Mouse (Mus musculus): ENCODE results near the gene Map3k19. TPM values are rescaled to one million over a fixed set of nuclear protein-coding genes. Genes with fewer than 3 reads are reported as not detected.

Gene Map3k19
- total RNA-seq, 1 experiment = not detected

GRCm38 (mm10) chr1:127863806-127864205, 9.0 kb upstream of the Map3k19 start:
- no peaks in the 10 kb centered on the region for H3K9me3 ChIP-seq (ENCODE audit: control insufficient read depth, insufficient read depth, low read depth, low read length)
- in situ Hi-C loops (cut with MboI; ENCODE audit: low sequenced_read_pairs in 2 of 2, unreplicated experiment in 2 of 2) = no loop called here
- no peaks in the 10 kb centered on the region for H3K36me3 ChIP-seq (ENCODE audit: control insufficient read depth, insufficient read depth, low read length, poor library complexity, severe bottlenecking)
- no peak overlapping the region for H3K4me3 ChIP-seq (ENCODE audit: insufficient read depth in 1 of 2, low read depth in 1 of 2, low read length in 2 of 2, poor library complexity in 1 of 2, severe bottlenecking in 1 of 2)
- no peaks in the 10 kb centered on the region for H3K4me1 ChIP-seq (ENCODE audit: control insufficient read depth in 2 of 2, insufficient read depth in 2 of 2, low read length in 2 of 2, poor library complexity in 1 of 2)
- H3K9ac ChIP-seq (ENCODE audit: insufficient read depth, low read depth, low read length, poor library complexity, severe bottlenecking) = no peak overlapping the region
- no peak for TF ChIP-seq ZC3H11A (IDR thresholded peaks at IDR 0.05; ENCODE audit: borderline replicate concordance, low read depth, low read length)
- TF ChIP-seq MAFK (IDR thresholded peaks at IDR 0.05; ENCODE audit: insufficient read depth, low read depth, low read length) = no peak
- no peak for TF ChIP-seq HCFC1 (IDR thresholded peaks at IDR 0.05; ENCODE audit: borderline replicate concordance, insufficient read depth, low read length)
- TF ChIP-seq ZNF384 (IDR thresholded peaks at IDR 0.05; ENCODE audit: low read depth, low read length) = no peak
- no peak for TF ChIP-seq CHD2 (IDR thresholded peaks at IDR 0.05; ENCODE audit: low read depth, low read length)
- no peak overlapping the region for H3K27ac ChIP-seq (ENCODE audit: insufficient read depth, low read depth, low read length, poor library complexity, severe bottlenecking)
- no peak for DNase-seq (ENCODE audit: low read depth, low spot score)

GRCm38 (mm10) chr1:127861900-127862299, 7.1 kb upstream of the Map3k19 start:
- DNase-seq (ENCODE audit: low read depth, low spot score) = no peak
- no peak overlapping the region for H3K9ac ChIP-seq (ENCODE audit: insufficient read depth, low read depth, low read length, poor library complexity, severe bottlenecking)
- TF ChIP-seq CHD2 (IDR thresholded peaks at IDR 0.05; ENCODE audit: low read depth, low read length) (no peak), HCFC1 (IDR thresholded peaks at IDR 0.05; ENCODE audit: borderline replicate concordance, insufficient read depth, low read length) (no peak), ZNF384 (IDR thresholded peaks at IDR 0.05; ENCODE audit: low read depth, low read length) (no peak), ZC3H11A (IDR thresholded peaks at IDR 0.05; ENCODE audit: borderline replicate concordance, low read depth, low read length) (no peak), MAFK (IDR thresholded peaks at IDR 0.05; ENCODE audit: insufficient read depth, low read depth, low read length) (no peak)
- in situ Hi-C loops (cut with MboI; ENCODE audit: low sequenced_read_pairs in 2 of 2, unreplicated experiment in 2 of 2) = no loop called here
- H3K27ac ChIP-seq (ENCODE audit: insufficient read depth, low read depth, low read length, poor library complexity, severe bottlenecking) = no peak overlapping the region
- no peaks in the 10 kb centered on the region for H3K4me1 ChIP-seq (ENCODE audit: control insufficient read depth in 2 of 2, insufficient read depth in 2 of 2, low read length in 2 of 2, poor library complexity in 1 of 2)
- H3K36me3 ChIP-seq (ENCODE audit: control insufficient read depth, insufficient read depth, low read length, poor library complexity, severe bottlenecking) = no peaks in the 10 kb centered on the region
- no peaks in the 10 kb centered on the region for H3K9me3 ChIP-seq (ENCODE audit: control insufficient read depth, insufficient read depth, low read depth, low read length)
- H3K4me3 ChIP-seq (ENCODE audit: insufficient read depth in 1 of 2, low read depth in 1 of 2, low read length in 2 of 2, poor library complexity in 1 of 2, severe bottlenecking in 1 of 2) = no peak overlapping the region

GRCm38 (mm10) chr1:127860492-127860891, 5.7 kb upstream of the Map3k19 start:
- no peak for TF ChIP-seq CHD2 (IDR thresholded peaks at IDR 0.05; ENCODE audit: low read depth, low read length)
- TF ChIP-seq MAFK (IDR thresholded peaks at IDR 0.05; ENCODE audit: insufficient read depth, low read depth, low read length) = no peak
- no peak for TF ChIP-seq ZC3H11A (IDR thresholded peaks at IDR 0.05; ENCODE audit: borderline replicate concordance, low read depth, low read length)
- no peak for TF ChIP-seq HCFC1 (IDR thresholded peaks at IDR 0.05; ENCODE audit: borderline replicate concordance, insufficient read depth, low read length)
- TF ChIP-seq ZNF384 (IDR thresholded peaks at IDR 0.05; ENCODE audit: low read depth, low read length) = no peak
- H3K9ac ChIP-seq (ENCODE audit: insufficient read depth, low read depth, low read length, poor library complexity, severe bottlenecking) = no peak overlapping the region
- DNase-seq (ENCODE audit: low read depth, low spot score) = no peak
- H3K4me3 ChIP-seq (ENCODE audit: insufficient read depth in 1 of 2, low read depth in 1 of 2, low read length in 2 of 2, poor library complexity in 1 of 2, severe bottlenecking in 1 of 2) = no peak overlapping the region
- H3K27ac ChIP-seq (ENCODE audit: insufficient read depth, low read depth, low read length, poor library complexity, severe bottlenecking) = no peak overlapping the region
- H3K4me1 ChIP-seq (ENCODE audit: control insufficient read depth in 2 of 2, insufficient read depth in 2 of 2, low read length in 2 of 2, poor library complexity in 1 of 2) = no peaks in the 10 kb centered on the region
- in situ Hi-C loops (cut with MboI; ENCODE audit: low sequenced_read_pairs in 2 of 2, unreplicated experiment in 2 of 2) = no loop called here
- H3K9me3 ChIP-seq (ENCODE audit: control insufficient read depth, insufficient read depth, low read depth, low read length) = no peaks in the 10 kb centered on the region
- H3K36me3 ChIP-seq (ENCODE audit: control insufficient read depth, insufficient read depth, low read length, poor library complexity, severe bottlenecking) = no peaks in the 10 kb centered on the region

GRCm38 (mm10) chr1:127859799-127860400, 5.1 kb upstream of the Map3k19 start:
- in situ Hi-C loops (cut with MboI; ENCODE audit: low sequenced_read_pairs in 2 of 2, unreplicated experiment in 2 of 2) = no loop called here
- Histone ChIP-seq H3K4me1 (ENCODE audit: control insufficient read depth in 2 of 2, insufficient read depth in 2 of 2, low read length in 2 of 2, poor library complexity in 1 of 2) (no peaks in the 10 kb centered on the region), H3K27ac (ENCODE audit: insufficient read depth, low read depth, low read length, poor library complexity, severe bottlenecking) (no peak overlapping the region), H3K4me3 (ENCODE audit: insufficient read depth in 1 of 2, low read depth in 1 of 2, low read length in 2 of 2, poor library complexity in 1 of 2, severe bottlenecking in 1 of 2) (no peak overlapping the region), H3K36me3 (ENCODE audit: control insufficient read depth, insufficient read depth, low read length, poor library complexity, severe bottlenecking) (no peaks in the 10 kb centered on the region), H3K9ac (ENCODE audit: insufficient read depth, low read depth, low read length, poor library complexity, severe bottlenecking) (no peak overlapping the region), H3K9me3 (ENCODE audit: control insufficient read depth, insufficient read depth, low read depth, low read length) (no peaks in the 10 kb centered on the region)
- TF ChIP-seq MAFK (IDR thresholded peaks at IDR 0.05; ENCODE audit: insufficient read depth, low read depth, low read length) (no peak), ZC3H11A (IDR thresholded peaks at IDR 0.05; ENCODE audit: borderline replicate concordance, low read depth, low read length) (no peak), HCFC1 (IDR thresholded peaks at IDR 0.05; ENCODE audit: borderline replicate concordance, insufficient read depth, low read length) (no peak)
- no peak for DNase-seq (ENCODE audit: low read depth, low spot score)

Data from ES-E14 (cell line).